Mouse (Mus musculus) kidney, postnatal 0 days (tissue): ENCODE data around the gene Lrmp. TPM values are rescaled to one million over a fixed set of nuclear protein-coding genes. Genes with fewer than 3 reads are reported as not detected.

Experiments used
- ATAC-seq: fragments of 200-750 bp; cut with Nextera tagmentation; replicated peaks from 2 replicates; pipeline ENCODE4 v1.8.0; 2017; ENCODE audit warnings: low read depth, moderate number of reproducible peaks, moderate TSS enrichment, moderate library complexity; ENCODE audit not compliant: low FRiP score
- DNase-seq: peaks from one replicate; pipeline ENCODE4 v3.0.0-alpha.2; 2016; ENCODE audit warnings: low spot score
- H3K27ac ChIP-seq: fragments of 300-500 bp; sonication (generic); 2 replicates; pipeline ENCODE4 v1.5.1; 2014; ENCODE audit warnings: mild to moderate bottlenecking
- H3K27me3 ChIP-seq: fragments of 300-500 bp; sonication (generic); 2 replicates; pipeline ENCODE4 v1.6.1; 2014; ENCODE audit warnings: low read length, mixed read lengths; ENCODE audit not compliant: insufficient read depth
- H3K36me3 ChIP-seq: fragments of 300-500 bp; sonication (generic); 2 replicates; pipeline ENCODE4 v1.6.1; 2014; ENCODE audit warnings: low read length, mixed read lengths; ENCODE audit not compliant: insufficient read depth
- H3K4me1 ChIP-seq: fragments of 300-500 bp; sonication (generic); replicated peaks from 2 replicates; pipeline ENCODE4 v1.6.1; 2014; ENCODE audit warnings: antibody characterized with exemption, low read length, mixed read lengths; ENCODE audit not compliant: insufficient read depth
- H3K4me2 ChIP-seq: fragments of 300-500 bp; sonication (generic); 2 replicates; pipeline ENCODE4 v1.6.1; 2014; ENCODE audit warnings: mild to moderate bottlenecking, low read length, moderate library complexity, mixed read lengths
- H3K4me3 ChIP-seq: fragments of 300-500 bp; sonication (generic); replicated peaks from 2 replicates; pipeline ENCODE4 v1.5.1; 2014; ENCODE audit warnings: low read depth, low read length
- H3K9ac ChIP-seq: fragments of 300-500 bp; sonication (generic); 2 replicates; pipeline ENCODE4 v1.6.1; 2014; ENCODE audit warnings: low read depth, low read length
- H3K9me3 ChIP-seq: fragments of 300-500 bp; sonication (generic); replicated peaks from 2 replicates; pipeline ENCODE4 v1.6.1; 2016; ENCODE audit warnings: low read length, inconsistent platforms, mixed read lengths
- CTCF ChIP-seq: IDR thresholded peaks from 2 replicates; pipeline ENCODE4 v1.5.1; 2016; ENCODE audit warnings: antibody characterized with exemption, low read depth, mild to moderate bottlenecking, moderate library complexity
- WGBS: fragments of 180-500 bp; shearing (Covaris S2); extraction: QIAGEN DNeasy Blood & Tissue Kit; methylation state at CpG from one replicate; pipeline ENCODE4 v1.1.7; 2014; 5-methylcytosine and 5-hydroxymethylcytosine counted together
- polyA plus RNA-seq: library from polyadenylated mRNA; unstranded; fragments of >200 nt; fragmentation: Nextera tagmentation; extraction: Ambion mirVana; gene quantifications from 2 replicates; pipeline ENCODE4 v1.2.1, GENCODE M21; 2015

The Lrmp gene
- polyA plus RNA-seq, 1 experiment from 2014 or later, result 1.0 TPM

DNA sequence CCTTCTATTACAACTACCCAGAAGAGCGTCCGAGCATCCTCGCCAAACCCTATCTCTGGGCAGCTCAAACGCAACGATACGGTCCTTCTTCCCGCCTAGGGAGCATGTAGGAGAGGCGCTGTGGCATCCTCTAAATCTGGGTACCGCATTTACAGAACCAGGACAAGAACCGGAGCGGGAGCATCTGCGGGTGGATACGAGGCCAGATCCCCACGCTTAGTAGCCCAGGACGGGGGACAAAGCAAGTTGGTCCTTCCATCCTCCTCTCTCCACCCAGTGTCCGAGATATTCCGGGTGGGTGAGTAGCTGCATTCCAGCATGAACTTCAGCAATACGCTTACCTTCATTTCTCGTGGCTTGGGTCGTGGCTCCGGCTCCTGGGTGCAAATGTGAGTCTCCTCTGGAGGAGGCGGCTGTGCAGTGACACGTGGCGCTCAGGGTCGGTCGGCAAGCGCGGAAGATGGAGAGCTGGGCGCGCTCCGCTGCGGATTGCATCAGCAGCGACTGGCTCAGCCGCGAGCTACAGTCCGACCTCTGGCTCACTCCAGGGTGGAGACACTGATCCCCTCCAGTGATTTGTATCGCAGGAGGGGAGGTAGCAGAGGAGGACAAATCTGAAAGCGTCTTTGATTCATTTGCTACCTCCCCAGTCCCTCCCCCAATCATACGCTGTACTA is 39.8 kb upstream of the Lrmp start, which contains the start of gene Bcat1:
Gene Bcat1, minus strand, starts transcription at position 637 of the 677 bp plus-strand sequence.
- no peaks in the 10 kb centered on the region for H3K4me1 ChIP-seq
- WGBS, result under 1% methylated on average over 39 of the region's 39 CpGs

GRCm38 (mm10) chr6:145076286-145076685 is 39.2 kb upstream of the Lrmp start:
- Histone ChIP-seq H3K4me3 (no peak overlapping the region), H3K36me3 (no peaks in the 10 kb centered on the region), H3K9ac (no peak overlapping the region), H3K27ac (no peak overlapping the region), H3K4me2 (peak overlapping the region; percentile 70), H3K9me3 (no peaks in the 10 kb centered on the region), H3K27me3 (peaks cover 4% of the 10 kb centered on the region; the same call in 1 of the 2 replicates), H3K4me1 (no peaks in the 10 kb centered on the region)
- peak; percentile 18; the same call in 1 of the 2 replicates for ATAC-seq
- no peak for TF ChIP-seq CTCF
- WGBS, result 19% methylated on average over 9 of the region's 9 CpGs
- DNase-seq, result no peak

More for the DNA sequence above, 39.8 kb upstream of the Lrmp start, which contains the start of gene Bcat1:
- TF ChIP-seq CTCF, result no peak
- peak within 1 kb of the TSS; percentile 35 for H3K4me3 ChIP-seq
- ATAC-seq, result peak; percentile 83
- H3K9ac ChIP-seq, result no peak within 1 kb of the TSS
- peak; percentile 54 for DNase-seq
- no peaks in the 10 kb centered on the region for H3K36me3 ChIP-seq
- peak within 1 kb of the TSS; percentile 70 for H3K4me2 ChIP-seq
- H3K27ac ChIP-seq, result no peak within 1 kb of the TSS
- no peaks in the 10 kb centered on the region for H3K9me3 ChIP-seq
- peaks cover 4% of the 10 kb centered on the region; the same call in 1 of the 2 replicates for H3K27me3 ChIP-seq

DNA sequence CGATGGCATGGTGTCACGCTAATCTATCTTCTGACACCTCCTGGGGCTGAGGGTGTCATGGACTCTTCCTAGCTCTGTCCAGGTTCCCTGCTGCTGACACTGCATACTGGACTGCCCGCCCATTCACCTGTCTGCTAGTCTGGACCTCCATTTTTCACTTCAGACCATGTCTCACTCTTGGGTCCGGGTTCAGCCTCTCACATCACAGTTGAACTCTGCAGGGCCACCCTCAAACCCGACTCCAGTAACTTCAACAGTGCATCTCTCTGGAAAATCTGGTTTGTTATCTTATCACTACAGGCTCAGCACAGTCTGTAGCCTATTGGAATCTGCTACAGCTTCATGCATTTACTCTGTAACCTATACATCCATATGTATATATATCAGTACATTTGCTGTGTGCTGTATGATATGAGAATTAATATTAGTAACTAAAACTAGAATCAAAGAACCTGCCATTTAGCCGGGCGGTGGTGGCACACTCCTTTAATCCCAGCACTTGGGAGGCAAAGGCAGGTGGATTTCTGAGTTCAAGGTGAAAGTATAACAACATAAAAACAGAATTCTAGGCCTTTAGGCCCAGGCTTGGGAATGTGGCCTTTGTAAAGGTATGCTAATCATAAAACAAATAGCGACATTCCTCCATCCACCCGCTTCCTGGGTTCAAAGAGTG is 36.2 kb upstream of the Lrmp start:
- no peak for ATAC-seq

DNA sequence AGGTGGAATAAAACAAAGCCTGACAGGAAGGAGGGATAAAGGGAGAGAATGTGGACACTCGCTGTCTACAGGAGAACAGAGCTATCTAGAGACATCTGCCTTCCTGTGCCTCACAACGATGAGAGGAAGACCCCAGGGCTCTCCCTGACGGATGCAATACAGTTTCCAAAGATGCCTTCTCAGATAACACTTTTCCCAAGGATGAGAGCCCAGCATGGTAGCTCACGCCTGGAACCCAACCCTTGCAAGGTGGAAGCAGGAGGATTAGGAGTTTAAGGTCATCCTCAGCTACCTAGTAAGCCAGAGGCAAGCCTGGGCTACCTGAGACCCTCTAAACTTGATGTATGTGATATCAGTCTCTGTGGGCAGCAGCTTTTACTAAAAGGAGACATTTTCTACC is 33.7 kb upstream of the Lrmp start:
- no peaks in the 10 kb centered on the region for H3K9me3 ChIP-seq
- H3K27ac ChIP-seq, result no peak overlapping the region
- no peak for TF ChIP-seq CTCF
- 57% methylated on average over 4 of the region's 4 CpGs for WGBS
- ATAC-seq, result no peak
- no peaks in the 10 kb centered on the region for H3K27me3 ChIP-seq
- no peaks in the 10 kb centered on the region for H3K4me1 ChIP-seq
- H3K9ac ChIP-seq, result no peak overlapping the region
- H3K36me3 ChIP-seq, result no peaks in the 10 kb centered on the region
- H3K4me3 ChIP-seq, result no peak overlapping the region
- H3K4me2 ChIP-seq, result no peak overlapping the region
- no peak for DNase-seq

More for the DNA sequence above, 36.2 kb upstream of the Lrmp start:
- TF ChIP-seq CTCF, result no peak
- peaks cover 4% of the 10 kb centered on the region; the same call in 1 of the 2 replicates for H3K27me3 ChIP-seq
- no peaks in the 10 kb centered on the region for H3K36me3 ChIP-seq
- H3K27ac ChIP-seq, result no peak overlapping the region
- H3K4me1 ChIP-seq, result no peaks in the 10 kb centered on the region
- no peak overlapping the region for H3K4me3 ChIP-seq
- no peak overlapping the region for H3K4me2 ChIP-seq
- no peak for DNase-seq
- WGBS, result 77% methylated on average over 8 of the region's 9 CpGs
- H3K9me3 ChIP-seq, result no peaks in the 10 kb centered on the region
- H3K9ac ChIP-seq, result no peak overlapping the region

DNA sequence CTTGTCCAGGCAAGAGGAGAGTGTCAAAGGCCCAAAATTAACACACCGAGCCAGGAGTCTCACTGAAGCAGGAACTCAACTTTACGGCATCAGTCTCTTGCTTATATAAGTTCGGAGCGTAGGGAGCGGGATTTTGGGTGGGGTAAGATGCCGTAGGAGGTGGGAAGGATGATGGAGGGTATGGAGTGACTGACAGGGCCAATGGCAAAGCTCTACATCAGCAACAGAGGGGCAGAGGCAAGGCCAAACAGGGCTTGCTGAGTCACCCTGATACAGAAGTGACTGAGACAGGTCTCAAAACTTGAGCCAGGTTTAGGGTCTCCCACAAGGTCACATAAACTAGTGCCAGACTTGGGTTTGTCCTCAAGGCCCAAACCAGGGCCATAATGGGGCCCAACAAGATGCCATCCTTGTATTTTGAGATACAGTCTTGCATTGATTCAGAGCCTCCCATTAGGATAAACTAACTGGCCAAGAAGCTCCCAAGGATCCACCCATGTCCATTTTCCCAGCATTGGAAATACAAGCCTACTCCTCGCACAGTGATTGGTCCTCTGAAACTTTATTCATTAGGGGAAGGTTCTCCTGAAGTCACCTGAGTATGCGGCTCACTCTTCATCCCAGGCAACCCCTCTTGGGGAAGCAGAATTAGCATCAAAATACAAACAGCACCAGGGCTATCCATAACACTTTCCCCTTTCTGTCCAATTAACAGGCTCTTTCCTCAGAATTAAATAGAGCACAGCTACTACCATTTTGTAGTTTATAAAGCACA is 30.9 kb upstream of the Lrmp start:
- no peak for TF ChIP-seq CTCF
- no peaks in the 10 kb centered on the region for H3K36me3 ChIP-seq
- H3K9ac ChIP-seq, result no peak overlapping the region
- H3K4me3 ChIP-seq, result no peak overlapping the region
- H3K4me2 ChIP-seq, result no peak overlapping the region
- DNase-seq, result no peak
- ATAC-seq, result no peak
- no peaks in the 10 kb centered on the region for H3K9me3 ChIP-seq
- no peaks in the 10 kb centered on the region for H3K27me3 ChIP-seq
- H3K27ac ChIP-seq, result no peak overlapping the region
- no peaks in the 10 kb centered on the region for H3K4me1 ChIP-seq
- WGBS, result 90% methylated on average over 8 of the region's 8 CpGs

DNA sequence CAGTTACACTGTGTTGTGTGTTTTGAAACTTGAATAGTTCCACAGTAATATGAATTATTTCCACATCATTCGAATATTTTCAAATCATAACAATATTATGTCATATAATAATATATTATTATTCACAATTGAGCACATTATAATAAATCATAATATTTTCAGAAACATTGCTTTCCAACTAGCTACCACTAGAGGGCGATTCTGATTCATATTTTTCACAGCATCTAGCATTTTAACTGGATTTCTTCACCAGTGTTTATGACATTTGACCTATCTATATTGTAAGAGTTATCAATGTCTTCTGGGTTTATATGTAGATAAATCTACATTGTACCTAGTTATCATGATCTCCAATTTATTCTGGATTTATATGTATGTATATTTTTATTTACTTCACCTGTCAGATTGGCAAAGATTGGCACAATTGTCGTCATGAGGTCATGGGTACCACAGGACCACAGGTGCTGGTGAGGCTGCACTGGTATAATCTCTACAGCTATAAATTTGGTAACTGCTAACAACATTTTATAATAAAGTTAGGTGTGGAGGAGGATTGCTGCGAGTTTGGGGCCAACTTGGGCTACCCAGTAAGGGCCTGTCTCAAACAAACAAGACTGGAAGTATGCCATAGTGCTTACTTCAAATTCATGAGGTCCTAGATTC is 26.9 kb upstream of the Lrmp start:
- no peaks in the 10 kb centered on the region for H3K27me3 ChIP-seq

More for the DNA sequence above, 26.9 kb upstream of the Lrmp start:
- no peak overlapping the region for H3K27ac ChIP-seq
- no peaks in the 10 kb centered on the region for H3K9me3 ChIP-seq
- H3K9ac ChIP-seq, result no peak overlapping the region
- no peak overlapping the region for H3K4me3 ChIP-seq
- TF ChIP-seq CTCF, result peak; percentile 77
- DNase-seq, result peak; percentile 43
- H3K4me2 ChIP-seq, result no peak overlapping the region
- WGBS, result 48% methylated on average over 4 of the region's 4 CpGs
- H3K4me1 ChIP-seq, result no peaks in the 10 kb centered on the region
- no peaks in the 10 kb centered on the region for H3K36me3 ChIP-seq
- ATAC-seq, result no peak
